Mouse (Mus musculus): ENCODE data around the gene Mybl2.

GRCm38 (mm10) chr2:163054891-163055494 lies 506 bp downstream of the Mybl2 start:
- no peak for TF ChIP-seq TCF12 (IDR thresholded peaks at IDR 0.05; ENCODE audit: low read depth, low read length)
- TF ChIP-seq CTCF (IDR thresholded peaks at IDR 0.05 in 2 of 3, conservative IDR thresholded peaks at IDR 0.05 in 1 of 3; ENCODE audit: control insufficient read depth in 1 of 3, insufficient read depth in 1 of 3, low read depth in 2 of 3, low read length in 3 of 3, poor library complexity in 1 of 3, severe bottlenecking in 1 of 3) = no peak
- no peak for TF ChIP-seq RCOR1 (IDR thresholded peaks at IDR 0.05; ENCODE audit: low read depth, low read length)
- no peak for TF ChIP-seq USF1 (IDR thresholded peaks at IDR 0.05; ENCODE audit: low read depth, low read length)
- no peak for TF ChIP-seq MEF2A (IDR thresholded peaks at IDR 0.05; ENCODE audit: extremely low read depth, insufficient replicate concordance, low read depth, low read length, poor library complexity, severe bottlenecking)
- TF ChIP-seq HCFC1 (IDR thresholded peaks at IDR 0.05; ENCODE audit: low read depth, low read length) = no peak
- 0 out of 2 replicates have a peak, but pooled peaks have one; percentile 28 for TF ChIP-seq BHLHE40 (IDR thresholded peaks at IDR 0.05; ENCODE audit: borderline replicate concordance, low read depth, low read length)

Data from MEL (cell line).